Mouse (Mus musculus) adrenal gland, postnatal 4 days (tissue): ENCODE results near the gene Olfr787. TPM values are rescaled to one million over a fixed set of nuclear protein-coding genes. Genes with fewer than 3 reads are reported as not detected.

ENCODE experiments used
- DNase-seq, 2 experiments: peaks; one replicate each; pipeline ENCODE4 v3.0.0; 2021 to 2022; ENCODE audit warnings: low spot score in 2 of 2, mixed read lengths in 2 of 2
- long read RNA-seq, 2 experiments: library from polyadenylated mRNA; stranded (forward); transcript quantifications; one replicate each; pipeline ENCODE4 v2.0.0; 2021
- total RNA-seq, 2 experiments: library from RNA; stranded (reverse); gene quantifications; 2 replicates each; pipeline ENCODE4 v1.2.3; 2021

The Olfr787 gene
- not detected for total RNA-seq
- long read RNA-seq, experiment 1 = 0 reads
- long read RNA-seq, experiment 2 = 0 reads

DNA sequence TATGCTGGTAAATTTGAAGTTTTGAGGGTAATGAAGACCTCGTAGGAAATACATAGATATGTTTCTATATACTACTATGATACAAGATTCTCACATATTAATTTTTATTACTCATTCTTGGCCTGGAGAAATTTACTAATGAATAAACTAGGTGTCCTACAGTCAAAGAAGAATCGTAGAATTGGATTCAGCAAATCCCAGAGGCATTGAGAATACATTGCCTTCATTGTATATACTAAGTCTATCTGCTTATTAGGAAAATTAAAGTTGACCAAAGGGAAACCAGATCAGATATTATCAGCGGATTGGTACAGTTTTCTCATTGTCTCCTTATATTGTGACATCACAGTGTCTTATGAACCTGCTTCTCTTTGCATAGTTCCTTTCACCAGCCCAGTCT lies at the start of gene Olfr787:
Gene Olfr787, plus strand, starts transcription at position 301 of the 400 bp plus-strand sequence.
- no peak for DNase-seq

- no peak for DNase-seq
Measured at GRCm38 (mm10) chr10:129427006-129427405, 34.7 kb upstream of the Olfr787 start, which contains the start of gene Olfr786. TSS of gene Olfr786 (plus strand) at chr10:129427306.

DNA sequence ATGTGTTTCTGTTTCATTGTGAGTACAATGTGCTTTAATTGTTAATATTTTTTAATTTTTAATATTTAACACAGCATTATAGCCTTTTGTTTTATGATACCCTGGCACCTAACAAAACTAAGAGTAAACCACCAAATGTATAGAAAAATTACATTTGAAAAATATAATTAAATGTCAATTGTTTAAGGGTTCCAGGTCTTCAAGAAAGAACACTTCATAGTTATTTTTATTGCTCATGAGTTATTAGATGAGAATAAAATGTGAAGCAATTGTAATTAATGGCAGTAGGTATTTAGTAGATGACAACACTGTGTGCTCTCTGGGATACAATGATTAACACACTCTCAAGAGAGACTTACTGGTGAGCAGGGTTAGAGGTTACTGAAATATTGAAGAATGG lies 9.0 kb downstream of the Olfr787 start, which contains the start of gene Olfr788:
Gene Olfr788, plus strand, starts transcription at position 301 of the 400 bp plus-strand sequence.
- DNase-seq = no peak

DNA sequence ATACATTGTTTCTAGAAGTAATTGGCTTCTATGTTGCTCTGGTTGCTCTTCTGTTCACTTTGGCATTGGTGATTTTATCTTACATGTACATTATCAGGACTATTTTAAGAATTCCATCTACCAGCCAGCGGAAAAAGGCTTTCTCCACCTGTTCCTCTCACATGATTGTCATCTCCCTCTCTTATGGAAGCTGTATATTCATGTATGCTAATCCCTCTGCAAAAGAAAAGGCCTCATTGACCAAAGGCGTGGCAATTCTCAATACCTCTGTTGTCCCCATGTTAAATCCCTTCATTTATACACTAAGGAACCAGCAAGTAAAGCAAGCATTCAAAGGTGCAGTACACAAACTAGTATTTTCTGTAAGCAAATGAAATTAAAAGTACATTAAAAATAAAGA lies 11.6 kb downstream of the Olfr787 start:
- DNase-seq = no peak

DNA sequence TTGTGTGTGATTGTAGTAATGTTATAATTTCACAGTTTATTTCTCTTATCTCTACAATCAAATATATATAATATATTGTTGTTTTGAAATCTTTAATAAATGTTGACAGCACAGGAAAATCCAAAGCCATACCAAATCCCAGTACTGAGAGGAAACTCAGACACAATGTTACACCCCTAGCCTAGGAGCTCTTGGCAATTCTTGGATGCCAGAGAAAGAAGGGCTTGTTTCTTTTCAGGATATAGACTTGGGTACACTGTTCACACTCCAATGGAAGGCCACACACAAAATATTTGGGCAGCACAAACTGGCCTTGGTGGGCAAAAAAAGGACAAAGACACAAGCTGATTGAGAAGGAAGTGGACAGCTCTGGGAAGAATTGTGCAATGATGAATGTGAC lies 12.1 kb downstream of the Olfr787 start:
- DNase-seq = no peak

DNA sequence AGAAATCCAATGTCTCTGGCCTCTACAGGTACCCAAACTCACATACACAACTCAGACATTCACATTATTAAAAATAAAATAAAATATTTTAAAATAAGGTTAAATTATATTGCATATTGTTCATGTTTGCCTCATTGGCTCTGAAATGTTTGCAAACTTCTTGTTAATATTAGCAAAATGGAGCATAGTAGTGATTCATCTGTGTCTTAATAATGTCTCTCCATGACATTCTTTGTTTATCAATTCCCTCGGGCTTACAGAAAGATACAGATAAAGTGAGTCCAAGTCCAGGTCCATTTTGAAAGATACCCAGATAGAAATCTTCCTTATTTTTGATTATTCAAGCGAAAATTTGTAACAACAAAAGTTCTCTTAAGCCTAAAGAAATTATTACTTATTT lies 22.8 kb downstream of the Olfr787 start, which contains the start of gene Olfr789:
Gene Olfr789, plus strand, starts transcription at position 301 of the 400 bp plus-strand sequence.
- DNase-seq = no peak

GRCm38 (mm10) chr10:129490101-129490500 lies 28.4 kb downstream of the Olfr787 start:
- DNase-seq = no peak

GRCm38 (mm10) chr10:129498192-129498591 lies 36.5 kb downstream of the Olfr787 start, which contains the start of gene Olfr790:
TSS of gene Olfr790 (plus strand) at chr10:129498492.
- DNase-seq = no peak

Other genes starting within 250 kb of the Olfr787 start
- gene Olfr774, start 225.7 kb upstream of the Olfr787 start, total RNA-seq = not detected
- gene Olfr775, start 213.4 kb upstream of the Olfr787 start, total RNA-seq = not detected
- gene Olfr776, start 202.7 kb upstream of the Olfr787 start, total RNA-seq = not detected
- not detected for gene Olfr777, start 190.4 kb upstream of the Olfr787 start, total RNA-seq
- gene Olfr780, start 143.7 kb upstream of the Olfr787 start, total RNA-seq = not detected
- gene Olfr781, start 133.0 kb upstream of the Olfr787 start, total RNA-seq = not detected
- not detected for gene Olfr782, start 113.0 kb upstream of the Olfr787 start, total RNA-seq
- gene Olfr784, start 77.8 kb upstream of the Olfr787 start, total RNA-seq = under 1 TPM in 1 of 2 experiments, not detected in 1; 0.08 TPM
- gene Olfr785, start 56.4 kb upstream of the Olfr787 start, total RNA-seq = not detected
- gene Olfr786, start 34.6 kb upstream of the Olfr787 start, total RNA-seq = not detected
- gene Olfr788, start 9.1 kb downstream of the Olfr787 start, total RNA-seq = not detected
- not detected for gene Olfr789, start 22.9 kb downstream of the Olfr787 start, total RNA-seq
- gene Olfr790, start 36.6 kb downstream of the Olfr787 start, total RNA-seq = not detected
- not detected for gene Olfr791, start 59.9 kb downstream of the Olfr787 start, total RNA-seq
- gene Olfr792, start 77.3 kb downstream of the Olfr787 start, total RNA-seq = not detected
- gene Olfr794, start 105.8 kb downstream of the Olfr787 start, total RNA-seq = not detected
- gene Olfr796, start 150.7 kb downstream of the Olfr787 start, total RNA-seq = not detected
- not detected for gene Olfr798, start 166.1 kb downstream of the Olfr787 start, total RNA-seq
- gene Olfr799, start 175.6 kb downstream of the Olfr787 start, total RNA-seq = not detected
- gene Olfr800, start 195.8 kb downstream of the Olfr787 start, total RNA-seq = not detected
- not detected for gene Olfr801, start 212.0 kb downstream of the Olfr787 start, total RNA-seq
- not detected for gene Olfr802, start 226.3 kb downstream of the Olfr787 start, total RNA-seq
- not detected for gene Olfr803, start 232.4 kb downstream of the Olfr787 start, total RNA-seq
- not detected for gene Olfr804, start 241.3 kb downstream of the Olfr787 start, total RNA-seq